Mouse (Mus musculus): ENCODE results near the gene 2610301B20Rik. TPM values are rescaled to one million over a fixed set of nuclear protein-coding genes. Genes with fewer than 3 reads are reported as not detected.

2610301B20Rik gene
- polyA plus RNA-seq, 1 experiment from 2014 or later: 11.5 TPM

DNA sequence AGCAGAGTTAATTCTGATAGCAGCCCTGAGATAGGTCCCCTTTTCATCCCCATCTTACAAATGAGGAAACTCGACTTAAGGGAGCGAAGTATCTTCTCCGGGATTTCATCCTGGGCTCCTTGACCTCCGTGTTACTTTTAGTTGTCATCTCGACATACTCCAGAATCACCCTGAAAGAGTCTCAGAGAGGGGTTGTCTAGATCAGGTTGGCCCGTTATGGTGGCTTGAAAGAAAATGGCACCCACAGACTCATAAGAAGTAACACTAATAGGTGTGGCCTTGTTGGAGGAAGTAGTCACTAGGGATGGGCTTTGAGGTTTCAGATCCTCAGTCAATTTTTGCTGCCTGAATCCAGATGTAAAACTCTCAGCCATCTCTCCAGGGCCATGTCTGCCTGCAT lies 46.3 kb downstream of the 2610301B20Rik start:
- no peak overlapping the region for H3K4me2 ChIP-seq (replicated peaks; ENCODE audit: low read depth)
- H3K4me1 ChIP-seq (replicated peaks; ENCODE audit: control insufficient read depth, insufficient read depth, low read length): peaks cover 5% of the 10 kb centered on the region
- WGBS: 88% methylated on average over 6 of the region's 6 CpGs
- no peak overlapping the region for H3K27ac ChIP-seq (ENCODE audit: low read depth, low read length)
- no peaks in the 10 kb centered on the region for H3K27me3 ChIP-seq (replicated peaks; ENCODE audit: control insufficient read depth, insufficient read depth, low read length)
- no peak overlapping the region for H3K4me3 ChIP-seq (ENCODE audit: low read depth, low read length)
- TF ChIP-seq CTCF (IDR thresholded peaks at IDR 0.05; ENCODE audit: low read depth): no peak
- H3K36me3 ChIP-seq (ENCODE audit: control insufficient read depth, insufficient read depth): no peaks in the 10 kb centered on the region
- no peak for ATAC-seq
- H3K9me3 ChIP-seq (ENCODE audit: control insufficient read depth): no peaks in the 10 kb centered on the region
- no peak overlapping the region for H3K9ac ChIP-seq (ENCODE audit: low read depth, low read length)

DNA sequence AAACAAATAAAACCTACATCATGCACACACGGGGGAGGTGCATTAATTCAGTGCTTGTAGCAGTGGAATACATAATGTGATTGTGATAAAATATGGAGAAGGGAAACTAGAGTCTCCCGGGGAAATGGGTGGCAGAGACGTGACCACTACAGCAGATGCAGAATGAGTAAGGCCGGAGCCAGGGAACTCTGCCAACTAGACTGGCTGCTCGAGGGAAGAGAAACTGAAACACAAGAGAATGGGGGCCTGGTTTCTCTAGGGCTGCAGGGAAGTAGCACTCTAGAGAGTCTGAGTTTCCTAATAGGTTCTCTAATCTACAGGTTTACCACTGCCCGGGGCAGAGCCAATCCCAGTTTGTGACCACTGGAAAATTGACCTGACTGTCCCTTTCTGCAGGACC lies 48.9 kb downstream of the 2610301B20Rik start:
- Histone ChIP-seq H3K9ac (ENCODE audit: low read depth, low read length) (0 out of 2 replicates have a peak overlapping the region, but pooled peaks have one; percentile 22), H3K27me3 (replicated peaks; ENCODE audit: control insufficient read depth, insufficient read depth, low read length) (no peaks in the 10 kb centered on the region), H3K27ac (ENCODE audit: low read depth, low read length) (peak overlapping the region; percentile 86), H3K4me3 (ENCODE audit: low read depth, low read length) (no peak overlapping the region), H3K36me3 (ENCODE audit: control insufficient read depth, insufficient read depth) (no peaks in the 10 kb centered on the region), H3K9me3 (ENCODE audit: control insufficient read depth) (no peaks in the 10 kb centered on the region), H3K4me2 (replicated peaks; ENCODE audit: low read depth) (no peak overlapping the region), H3K4me1 (replicated peaks; ENCODE audit: control insufficient read depth, insufficient read depth, low read length) (peaks cover 8% of the 10 kb centered on the region)
- ATAC-seq: peak; percentile 12
- TF ChIP-seq CTCF (IDR thresholded peaks at IDR 0.05; ENCODE audit: low read depth): no peak
- 33% methylated on average over 6 of the region's 6 CpGs for WGBS

DNA sequence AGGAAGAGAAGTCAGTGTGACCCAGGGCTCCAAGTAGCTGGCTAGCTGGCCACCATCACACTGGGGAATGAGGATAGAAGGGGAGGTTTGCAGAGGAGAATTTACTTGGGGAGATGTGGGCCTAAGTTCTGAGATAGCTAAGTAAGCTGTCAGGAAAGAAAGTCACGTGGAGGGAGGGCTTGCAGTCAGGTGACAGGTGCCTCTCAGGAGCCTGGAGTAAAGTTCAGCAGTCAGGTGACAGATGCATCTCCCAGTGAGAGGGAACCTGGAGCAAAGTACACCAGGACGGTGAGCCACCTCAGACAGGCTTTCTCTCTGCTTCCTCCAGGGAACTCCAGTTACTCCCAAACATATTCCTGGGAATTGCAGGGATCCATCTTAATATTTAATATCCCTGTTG lies 49.8 kb downstream of the 2610301B20Rik start:
- Histone ChIP-seq H3K9ac (ENCODE audit: low read depth, low read length) (0 out of 2 replicates have a peak overlapping the region, but pooled peaks have one; percentile 22), H3K27me3 (replicated peaks; ENCODE audit: control insufficient read depth, insufficient read depth, low read length) (no peaks in the 10 kb centered on the region), H3K4me1 (replicated peaks; ENCODE audit: control insufficient read depth, insufficient read depth, low read length) (peaks cover 8% of the 10 kb centered on the region), H3K9me3 (ENCODE audit: control insufficient read depth) (no peaks in the 10 kb centered on the region), H3K4me3 (ENCODE audit: low read depth, low read length) (no peak overlapping the region), H3K36me3 (ENCODE audit: control insufficient read depth, insufficient read depth) (no peaks in the 10 kb centered on the region), H3K27ac (ENCODE audit: low read depth, low read length) (peak overlapping the region; percentile 86), H3K4me2 (replicated peaks; ENCODE audit: low read depth) (no peak overlapping the region)
- 30% methylated on average over 2 of the region's 2 CpGs for WGBS
- ATAC-seq: peak; percentile 92
- no peak for TF ChIP-seq CTCF (IDR thresholded peaks at IDR 0.05; ENCODE audit: low read depth)

DNA sequence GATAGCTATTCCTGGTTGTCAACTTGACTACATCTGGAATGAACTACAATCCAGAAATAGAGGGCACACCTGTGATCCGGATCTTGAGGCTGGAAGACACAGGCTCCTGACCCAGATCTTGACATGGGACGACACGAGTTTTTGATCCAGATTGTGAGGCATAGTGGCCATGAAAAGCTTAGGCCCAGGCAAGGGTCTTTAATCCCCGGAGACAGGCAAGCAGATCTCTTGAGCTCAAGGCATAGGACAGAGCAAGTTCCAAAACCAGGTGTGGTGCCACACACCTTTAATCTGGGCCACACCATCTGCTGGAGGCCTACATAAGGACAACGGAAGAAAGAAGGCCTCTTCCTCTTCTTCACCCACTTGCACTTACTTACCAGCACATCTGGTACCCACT lies 50.2 kb downstream of the 2610301B20Rik start:
- Histone ChIP-seq H3K9ac (ENCODE audit: low read depth, low read length) (no peak overlapping the region), H3K27me3 (replicated peaks; ENCODE audit: control insufficient read depth, insufficient read depth, low read length) (no peaks in the 10 kb centered on the region), H3K4me2 (replicated peaks; ENCODE audit: low read depth) (no peak overlapping the region), H3K4me3 (ENCODE audit: low read depth, low read length) (no peak overlapping the region), H3K9me3 (ENCODE audit: control insufficient read depth) (no peaks in the 10 kb centered on the region), H3K27ac (ENCODE audit: low read depth, low read length) (peak overlapping the region; percentile 86), H3K4me1 (replicated peaks; ENCODE audit: control insufficient read depth, insufficient read depth, low read length) (peaks cover 8% of the 10 kb centered on the region), H3K36me3 (ENCODE audit: control insufficient read depth, insufficient read depth) (no peaks in the 10 kb centered on the region)
- no peak for TF ChIP-seq CTCF (IDR thresholded peaks at IDR 0.05; ENCODE audit: low read depth)
- ATAC-seq: peak; percentile 39
- WGBS: 55% methylated on average over 5 of the region's 5 CpGs

DNA sequence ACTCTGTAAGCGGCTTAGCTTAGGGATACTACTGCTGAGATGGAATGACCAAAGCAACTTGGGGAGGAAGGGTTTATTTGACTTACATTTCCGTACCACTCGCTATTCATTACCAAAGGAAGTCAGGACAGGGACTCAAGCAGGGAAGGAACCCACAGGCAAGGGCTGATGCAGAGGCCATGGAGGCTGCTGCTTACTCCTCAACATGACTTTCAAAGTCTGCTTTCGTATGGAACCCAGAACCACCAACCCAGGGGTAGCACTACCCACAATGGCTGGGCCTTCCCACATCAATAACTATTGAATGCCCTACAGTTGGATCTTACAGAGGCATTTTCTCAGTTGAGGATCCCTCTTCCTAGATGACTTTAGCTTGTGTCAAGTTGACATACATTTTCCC lies 52.1 kb downstream of the 2610301B20Rik start:
- ATAC-seq: no peak
- Histone ChIP-seq H3K9me3 (ENCODE audit: control insufficient read depth) (no peaks in the 10 kb centered on the region), H3K4me1 (replicated peaks; ENCODE audit: control insufficient read depth, insufficient read depth, low read length) (peaks cover 14% of the 10 kb centered on the region), H3K4me3 (ENCODE audit: low read depth, low read length) (no peak overlapping the region), H3K27ac (ENCODE audit: low read depth, low read length) (no peak overlapping the region), H3K36me3 (ENCODE audit: control insufficient read depth, insufficient read depth) (no peaks in the 10 kb centered on the region), H3K27me3 (replicated peaks; ENCODE audit: control insufficient read depth, insufficient read depth, low read length) (no peaks in the 10 kb centered on the region), H3K4me2 (replicated peaks; ENCODE audit: low read depth) (no peak overlapping the region), H3K9ac (ENCODE audit: low read depth, low read length) (peak overlapping the region; percentile 26; the same call in 1 of the 2 replicates)
- 91% methylated on average over 4 of the region's 4 CpGs for WGBS
- TF ChIP-seq CTCF (IDR thresholded peaks at IDR 0.05; ENCODE audit: low read depth): no peak

DNA sequence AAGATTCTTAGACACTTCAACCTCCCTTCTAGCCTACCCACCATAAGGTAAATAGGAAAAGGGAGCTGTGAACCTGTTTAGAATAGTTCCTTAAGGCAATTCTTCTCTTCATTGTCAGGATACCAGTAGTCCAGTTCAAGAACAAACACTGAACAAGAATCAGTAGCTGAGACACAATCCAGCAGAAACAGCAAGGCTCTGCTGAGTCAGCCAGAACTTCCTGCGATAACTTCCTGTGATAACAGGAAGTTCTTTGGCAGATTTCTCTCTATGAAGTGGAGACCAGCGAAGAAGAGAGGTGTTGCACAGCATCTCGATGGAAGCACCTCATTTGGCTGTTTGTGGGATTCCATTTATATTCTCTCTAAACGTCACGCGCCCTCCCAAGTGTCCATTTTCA lies 53.9 kb downstream of the 2610301B20Rik start:
- TF ChIP-seq CTCF (IDR thresholded peaks at IDR 0.05; ENCODE audit: low read depth): no peak

DNA sequence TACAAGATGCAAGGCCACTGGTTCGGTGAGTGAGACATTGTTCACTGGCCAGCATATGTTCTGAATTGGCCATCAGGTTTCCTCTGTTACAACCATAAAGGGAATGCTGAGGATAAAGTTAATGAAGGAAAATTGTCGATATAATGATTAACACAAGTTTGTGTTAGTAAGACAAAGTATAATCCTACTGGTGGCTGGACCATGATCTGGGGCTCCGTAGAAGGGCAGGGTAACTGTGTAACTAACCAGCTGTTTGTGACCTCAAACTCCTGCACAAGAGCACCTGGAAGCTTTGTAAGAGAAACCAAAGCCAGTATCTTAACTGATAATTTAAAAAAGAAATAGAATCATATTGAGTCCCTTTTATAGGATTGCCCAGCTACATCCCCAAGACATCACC lies 55.4 kb downstream of the 2610301B20Rik start:
- TF ChIP-seq CTCF (IDR thresholded peaks at IDR 0.05; ENCODE audit: low read depth): no peak
- Histone ChIP-seq H3K36me3 (ENCODE audit: control insufficient read depth, insufficient read depth) (no peaks in the 10 kb centered on the region), H3K4me2 (replicated peaks; ENCODE audit: low read depth) (no peak overlapping the region), H3K9ac (ENCODE audit: low read depth, low read length) (no peak overlapping the region), H3K4me1 (replicated peaks; ENCODE audit: control insufficient read depth, insufficient read depth, low read length) (0 out of 2 replicates have a peak, but pooled peaks cover 9% of the 10 kb centered on the region), H3K9me3 (ENCODE audit: control insufficient read depth) (no peaks in the 10 kb centered on the region), H3K27me3 (replicated peaks; ENCODE audit: control insufficient read depth, insufficient read depth, low read length) (no peaks in the 10 kb centered on the region), H3K4me3 (ENCODE audit: low read depth, low read length) (no peak overlapping the region), H3K27ac (ENCODE audit: low read depth, low read length) (peak overlapping the region; percentile 70)
- ATAC-seq: 0 out of 2 replicates have a peak, but pooled peaks have one; percentile 37
- WGBS: 42% methylated on average over 3 of the region's 3 CpGs

More for the DNA sequence above, 53.9 kb downstream of the 2610301B20Rik start:
- Histone ChIP-seq H3K4me3 (ENCODE audit: low read depth, low read length) (no peak overlapping the region), H3K9ac (ENCODE audit: low read depth, low read length) (no peak overlapping the region), H3K36me3 (ENCODE audit: control insufficient read depth, insufficient read depth) (no peaks in the 10 kb centered on the region), H3K27me3 (replicated peaks; ENCODE audit: control insufficient read depth, insufficient read depth, low read length) (no peaks in the 10 kb centered on the region), H3K4me2 (replicated peaks; ENCODE audit: low read depth) (no peak overlapping the region), H3K27ac (ENCODE audit: low read depth, low read length) (no peak overlapping the region), H3K4me1 (replicated peaks; ENCODE audit: control insufficient read depth, insufficient read depth, low read length) (peaks cover 14% of the 10 kb centered on the region), H3K9me3 (ENCODE audit: control insufficient read depth) (no peaks in the 10 kb centered on the region)
- no peak for ATAC-seq
- 89% methylated on average over 6 of the region's 6 CpGs for WGBS

Measured in intestine, postnatal 0 days (tissue).